Mouse (Mus musculus) embryonic facial prominence, embryonic 12.5 days (tissue): ENCODE measurements around the gene Tmem44. TPM values are rescaled to one million over a fixed set of nuclear protein-coding genes. Genes with fewer than 3 reads are reported as not detected.

Experiments used
- ATAC-seq: fragments of 200-750 bp; cut with Nextera tagmentation; 2 replicates; pipeline ENCODE4 v1.8.0; 2017; ENCODE audit not compliant: insufficient number of reproducible peaks, insufficient read depth, low FRiP score, low TSS enrichment
- H3K27ac ChIP-seq: fragments of 300-500 bp; sonication (generic); 2 replicates; pipeline ENCODE4 v1.5.1; 2016; ENCODE audit warnings: mild to moderate bottlenecking
- H3K27me3 ChIP-seq: fragments of 300-500 bp; sonication (generic); 2 replicates; pipeline ENCODE4 v1.6.1; 2016; ENCODE audit warnings: mild to moderate bottlenecking, moderate library complexity
- H3K36me3 ChIP-seq: fragments of 300-500 bp; sonication (generic); 2 replicates; pipeline ENCODE4 v1.6.1; 2016; ENCODE audit warnings: mild to moderate bottlenecking
- H3K4me1 ChIP-seq: fragments of 300-500 bp; sonication (generic); 2 replicates; pipeline ENCODE4 v1.6.1; 2016
- H3K4me2 ChIP-seq: fragments of 300-500 bp; sonication (generic); replicated peaks from 2 replicates; pipeline ENCODE4 v1.6.1; 2016; ENCODE audit warnings: mild to moderate bottlenecking, moderate library complexity
- H3K4me3 ChIP-seq: fragments of 300-500 bp; sonication (generic); 2 replicates; pipeline ENCODE4 v1.5.1; 2016; ENCODE audit warnings: mild to moderate bottlenecking
- H3K9ac ChIP-seq: fragments of 300-500 bp; sonication (generic); 2 replicates; pipeline ENCODE4 v1.6.1; 2016; ENCODE audit warnings: mild to moderate bottlenecking, moderate library complexity
- H3K9me3 ChIP-seq: fragments of 300-500 bp; sonication (generic); 2 replicates; pipeline ENCODE4 v1.6.1; 2016; ENCODE audit warnings: mild to moderate bottlenecking, moderate library complexity
- WGBS: fragments of 180-500 bp; shearing (Covaris S2); methylation state at CpG from one replicate; pipeline ENCODE4 v1.1.7; 2016; 5-methylcytosine and 5-hydroxymethylcytosine counted together
- polyA plus RNA-seq: library from polyadenylated mRNA; unstranded; fragments of >200 nt; fragmentation: Nextera tagmentation; extraction: Ambion mirVana; gene quantifications from 2 replicates; pipeline ENCODE4 v1.2.1, GENCODE M21; 2016

Gene Tmem44
- polyA plus RNA-seq, 1 experiment from 2014 or later, result 39.5 TPM

- ATAC-seq, result peak; percentile 91
- H3K4me1 ChIP-seq, result peaks cover 11% of the 10 kb centered on the region; the same call in 1 of the 2 replicates
These were observed 485 bp downstream of the Tmem44 start for GRCm38 (mm10) chr16:30549966-30550747.

GRCm38 (mm10) chr16:30549516-30549915 lies 1.1 kb downstream of the Tmem44 start:
- H3K4me1 ChIP-seq, result peaks cover 11% of the 10 kb centered on the region; the same call in 1 of the 2 replicates
- H3K9me3 ChIP-seq, result 0 out of 2 replicates have a peak, but pooled peaks cover 7% of the 10 kb centered on the region
- no peak for ATAC-seq
- peak overlapping the region; percentile 69 for H3K4me2 ChIP-seq
- 82% methylated on average over 7 of the region's 7 CpGs for WGBS
- no peaks in the 10 kb centered on the region for H3K27me3 ChIP-seq
- no peak overlapping the region for H3K27ac ChIP-seq
- peak overlapping the region; percentile 72 for H3K4me3 ChIP-seq
- no peak overlapping the region for H3K9ac ChIP-seq
- peaks cover 23% of the 10 kb centered on the region for H3K36me3 ChIP-seq

More at GRCm38 (mm10) chr16:30549966-30550747, 485 bp downstream of the Tmem44 start:
- Histone ChIP-seq H3K9ac (peak overlapping the region; percentile 74), H3K27ac (peak overlapping the region; percentile 50; the same call in 1 of the 2 replicates), H3K4me3 (peak overlapping the region; percentile 72), H3K4me2 (peak overlapping the region; percentile 69), H3K36me3 (peaks cover 17% of the 10 kb centered on the region), H3K9me3 (peaks cover 12% of the 10 kb centered on the region; the same call in 1 of the 2 replicates), H3K27me3 (no peaks in the 10 kb centered on the region)
- WGBS, result under 1% methylated on average over 63 of the region's 63 CpGs

- Histone ChIP-seq H3K4me1 (peaks cover 11% of the 10 kb centered on the region; the same call in 1 of the 2 replicates), H3K27me3 (no peaks in the 10 kb centered on the region), H3K4me2 (no peak overlapping the region), H3K9ac (no peak overlapping the region), H3K9me3 (0 out of 2 replicates have a peak, but pooled peaks cover 4% of the 10 kb centered on the region), H3K4me3 (no peak overlapping the region), H3K27ac (no peak overlapping the region), H3K36me3 (peaks cover 26% of the 10 kb centered on the region)
- 81% methylated on average over 5 of the region's 5 CpGs for WGBS
- ATAC-seq, result no peak
These were observed 2.4 kb downstream of the Tmem44 start for GRCm38 (mm10) chr16:30548291-30548690.

- Histone ChIP-seq H3K4me1 (peaks cover 9% of the 10 kb centered on the region; the same call in 1 of the 2 replicates), H3K9ac (no peak overlapping the region), H3K9me3 (0 out of 2 replicates have a peak, but pooled peaks cover 4% of the 10 kb centered on the region), H3K36me3 (peaks cover 31% of the 10 kb centered on the region), H3K4me2 (no peak overlapping the region), H3K4me3 (no peak overlapping the region), H3K27ac (no peak overlapping the region), H3K27me3 (no peaks in the 10 kb centered on the region)
- WGBS, result 81% methylated on average over 4 of the region's 4 CpGs
- no peak for ATAC-seq
These were observed 5.9 kb downstream of the Tmem44 start for GRCm38 (mm10) chr16:30544693-30545092.

- Histone ChIP-seq H3K4me1 (0 out of 2 replicates have a peak, but pooled peaks cover 3% of the 10 kb centered on the region), H3K36me3 (peaks cover 31% of the 10 kb centered on the region), H3K9me3 (0 out of 2 replicates have a peak, but pooled peaks cover 4% of the 10 kb centered on the region), H3K4me3 (no peak overlapping the region), H3K4me2 (no peak overlapping the region), H3K27me3 (no peaks in the 10 kb centered on the region), H3K27ac (no peak overlapping the region), H3K9ac (no peak overlapping the region)
- no peak for ATAC-seq
- WGBS, result 88% methylated on average over 9 of the region's 9 CpGs
These were observed 7.3 kb downstream of the Tmem44 start for GRCm38 (mm10) chr16:30543386-30543785.

- no peaks in the 10 kb centered on the region for H3K27me3 ChIP-seq
- no peak overlapping the region for H3K4me2 ChIP-seq
- 78% methylated on average over 6 of the region's 6 CpGs for WGBS
- no peak overlapping the region for H3K27ac ChIP-seq
- no peak overlapping the region for H3K4me3 ChIP-seq
- H3K9ac ChIP-seq, result no peak overlapping the region
- 0 out of 2 replicates have a peak, but pooled peaks cover 4% of the 10 kb centered on the region for H3K9me3 ChIP-seq
- H3K36me3 ChIP-seq, result peaks cover 31% of the 10 kb centered on the region
- H3K4me1 ChIP-seq, result 0 out of 2 replicates have a peak, but pooled peaks cover 3% of the 10 kb centered on the region
- no peak for ATAC-seq
These were observed 7.8 kb downstream of the Tmem44 start for GRCm38 (mm10) chr16:30542826-30543225.

- no peak overlapping the region for H3K27ac ChIP-seq
These were observed 10.3 kb downstream of the Tmem44 start for GRCm38 (mm10) chr16:30540107-30541001.

GRCm38 (mm10) chr16:30539433-30539832 lies 11.2 kb downstream of the Tmem44 start:
- H3K9me3 ChIP-seq, result no peaks in the 10 kb centered on the region
- H3K27ac ChIP-seq, result no peak overlapping the region
- H3K9ac ChIP-seq, result no peak overlapping the region
- 24% methylated on average over 10 of the region's 10 CpGs for WGBS
- no peak overlapping the region for H3K4me2 ChIP-seq
- peaks cover 8% of the 10 kb centered on the region for H3K36me3 ChIP-seq
- ATAC-seq, result no peak
- H3K27me3 ChIP-seq, result no peaks in the 10 kb centered on the region
- no peak overlapping the region for H3K4me3 ChIP-seq
- H3K4me1 ChIP-seq, result 0 out of 2 replicates have a peak, but pooled peaks cover 3% of the 10 kb centered on the region

More at GRCm38 (mm10) chr16:30540107-30541001, 10.3 kb downstream of the Tmem44 start:
- 62% methylated on average over 20 of the region's 20 CpGs for WGBS
- peaks cover 17% of the 10 kb centered on the region for H3K36me3 ChIP-seq
- 0 out of 2 replicates have a peak overlapping the region, but pooled peaks have one; percentile 7 for H3K4me3 ChIP-seq
- no peak for ATAC-seq
- peak overlapping the region; percentile 26 for H3K4me2 ChIP-seq
- H3K4me1 ChIP-seq, result 0 out of 2 replicates have a peak, but pooled peaks cover 3% of the 10 kb centered on the region
- H3K9ac ChIP-seq, result no peak overlapping the region; the same call in 1 of the 2 replicates
- no peaks in the 10 kb centered on the region for H3K27me3 ChIP-seq
- no peaks in the 10 kb centered on the region for H3K9me3 ChIP-seq

- Histone ChIP-seq H3K4me2 (no peak overlapping the region), H3K9ac (no peak overlapping the region), H3K36me3 (0 out of 2 replicates have a peak, but pooled peaks cover 7% of the 10 kb centered on the region), H3K27ac (no peak overlapping the region), H3K9me3 (no peaks in the 10 kb centered on the region), H3K27me3 (no peaks in the 10 kb centered on the region), H3K4me1 (0 out of 2 replicates have a peak, but pooled peaks cover 5% of the 10 kb centered on the region), H3K4me3 (no peak overlapping the region)
- WGBS, result 90% methylated on average over 1 of the region's 1 CpGs
- no peak for ATAC-seq
These were observed 15.6 kb downstream of the Tmem44 start for GRCm38 (mm10) chr16:30535075-30535474.

- H3K9ac ChIP-seq, result no peak overlapping the region
- no peak overlapping the region for H3K4me2 ChIP-seq
- H3K4me1 ChIP-seq, result 0 out of 2 replicates have a peak, but pooled peaks cover 4% of the 10 kb centered on the region
- no peaks in the 10 kb centered on the region for H3K9me3 ChIP-seq
- H3K36me3 ChIP-seq, result peaks cover 21% of the 10 kb centered on the region; the same call in 1 of the 2 replicates
- no peak overlapping the region for H3K4me3 ChIP-seq
- 64% methylated on average over 4 of the region's 4 CpGs for WGBS
- no peaks in the 10 kb centered on the region for H3K27me3 ChIP-seq
- no peak for ATAC-seq
- no peak overlapping the region for H3K27ac ChIP-seq
These were observed 17.1 kb downstream of the Tmem44 start for GRCm38 (mm10) chr16:30533592-30533991.

GRCm38 (mm10) chr16:30532929-30533328 lies 17.7 kb downstream of the Tmem44 start:
- Histone ChIP-seq H3K27me3 (no peaks in the 10 kb centered on the region), H3K9ac (no peak overlapping the region), H3K4me2 (no peak overlapping the region), H3K9me3 (no peaks in the 10 kb centered on the region), H3K27ac (no peak overlapping the region), H3K36me3 (peaks cover 25% of the 10 kb centered on the region), H3K4me1 (0 out of 2 replicates have a peak, but pooled peaks cover 4% of the 10 kb centered on the region), H3K4me3 (no peak overlapping the region)
- 60% methylated on average over 1 of the region's 1 CpGs for WGBS
- ATAC-seq, result no peak
